Mouse (Mus musculus): ENCODE results near the gene Tyw3. TPM values are rescaled to one million over a fixed set of nuclear protein-coding genes. Genes with fewer than 3 reads are reported as not detected.
A peak's percentile ranks its signal among the peaks of the same experiment; 100 is the strongest.

The Tyw3 gene
- polyA plus RNA-seq, 1 experiment: 2.9 TPM

DNA sequence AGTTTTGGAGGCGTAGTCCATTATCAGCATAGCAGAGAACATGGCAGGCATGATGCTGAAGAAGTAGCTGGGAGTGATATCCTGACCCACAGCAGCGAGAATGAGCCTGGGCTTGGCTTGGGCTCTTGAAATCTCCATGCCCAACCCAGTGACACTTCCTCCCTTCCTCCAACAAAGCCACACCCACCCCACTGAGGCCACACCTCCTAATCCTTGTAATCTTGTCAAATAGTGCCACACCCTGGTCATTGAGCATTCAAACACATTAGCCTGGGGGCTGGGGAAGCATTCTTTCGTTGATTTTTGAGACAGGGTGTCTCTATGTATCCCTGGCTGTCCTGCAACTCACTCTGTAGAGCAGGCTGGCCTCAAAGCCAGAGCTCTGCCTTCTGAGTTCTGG lies 15.0 kb upstream of the Tyw3 start:
- Histone ChIP-seq H3K27me3 (ENCODE audit: control insufficient read depth, insufficient read depth, low read length) (no peaks in the 10 kb centered on the region), H3K36me3 (ENCODE audit: control insufficient read depth, insufficient read depth, low read length) (no peaks in the 10 kb centered on the region), H3K27ac (ENCODE audit: control insufficient read depth, insufficient read depth, low read depth, low read length) (no peak overlapping the region), H3K4me3 (ENCODE audit: control insufficient read depth, low read depth, low read length) (no peak overlapping the region), H3K4me1 (ENCODE audit: control insufficient read depth, insufficient read depth, low read length) (no peaks in the 10 kb centered on the region)
- TF ChIP-seq CTCF (IDR thresholded peaks at IDR 0.05; ENCODE audit: control insufficient read depth, insufficient read depth, insufficient replicate concordance, low read depth, low read length): no peak

GRCm38 (mm10) chr3:154607896-154608295 lies 11.0 kb upstream of the Tyw3 start:
- Histone ChIP-seq H3K4me1 (ENCODE audit: control insufficient read depth, insufficient read depth, low read length) (no peaks in the 10 kb centered on the region), H3K36me3 (ENCODE audit: control insufficient read depth, insufficient read depth, low read length) (no peaks in the 10 kb centered on the region), H3K4me3 (ENCODE audit: control insufficient read depth, low read depth, low read length) (no peak overlapping the region), H3K27me3 (ENCODE audit: control insufficient read depth, insufficient read depth, low read length) (no peaks in the 10 kb centered on the region), H3K27ac (ENCODE audit: control insufficient read depth, insufficient read depth, low read depth, low read length) (no peak overlapping the region)
- TF ChIP-seq POLR2A (IDR thresholded peaks at IDR 0.05; ENCODE audit: control insufficient read depth, low read depth, low read length) (no peak), CTCF (IDR thresholded peaks at IDR 0.05; ENCODE audit: control insufficient read depth, insufficient read depth, insufficient replicate concordance, low read depth, low read length) (no peak)

DNA sequence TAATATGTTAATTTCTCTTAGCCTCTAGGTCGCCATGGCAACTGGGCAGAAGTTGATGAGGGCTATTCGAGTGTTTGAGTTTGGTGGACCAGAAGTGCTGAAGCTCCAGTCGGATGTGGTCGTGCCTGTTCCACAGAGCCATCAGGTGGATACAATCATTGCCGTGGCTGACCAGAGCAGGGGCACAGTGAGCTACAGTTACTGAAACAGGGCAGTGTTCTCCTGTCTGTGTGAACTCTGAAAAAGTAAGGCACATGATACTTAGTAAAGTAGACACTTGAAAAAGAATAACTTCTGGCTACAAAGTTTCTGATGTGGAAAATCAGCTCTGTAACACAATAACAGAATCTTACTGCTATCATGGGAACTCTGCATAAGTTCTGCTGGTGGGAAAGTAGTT lies 8.0 kb upstream of the Tyw3 start:
- H3K4me3 ChIP-seq (ENCODE audit: control insufficient read depth, low read depth, low read length): no peak overlapping the region
- TF ChIP-seq CTCF (IDR thresholded peaks at IDR 0.05; ENCODE audit: control insufficient read depth, insufficient read depth, insufficient replicate concordance, low read depth, low read length) (no peak), POLR2A (IDR thresholded peaks at IDR 0.05; ENCODE audit: control insufficient read depth, low read depth, low read length) (no peak)
- H3K36me3 ChIP-seq (ENCODE audit: control insufficient read depth, insufficient read depth, low read length): no peaks in the 10 kb centered on the region
- no peaks in the 10 kb centered on the region for H3K4me1 ChIP-seq (ENCODE audit: control insufficient read depth, insufficient read depth, low read length)
- H3K27me3 ChIP-seq (ENCODE audit: control insufficient read depth, insufficient read depth, low read length): no peaks in the 10 kb centered on the region
- no peak overlapping the region for H3K27ac ChIP-seq (ENCODE audit: control insufficient read depth, insufficient read depth, low read depth, low read length)

GRCm38 (mm10) chr3:154602141-154602540 lies 5.2 kb upstream of the Tyw3 start:
- peaks cover 5% of the 10 kb centered on the region; the same call in 1 of the 2 replicates for H3K4me1 ChIP-seq (ENCODE audit: control insufficient read depth, insufficient read depth, low read length)
- H3K27ac ChIP-seq (ENCODE audit: control insufficient read depth, insufficient read depth, low read depth, low read length): no peak overlapping the region
- H3K27me3 ChIP-seq (ENCODE audit: control insufficient read depth, insufficient read depth, low read length): no peaks in the 10 kb centered on the region
- H3K36me3 ChIP-seq (ENCODE audit: control insufficient read depth, insufficient read depth, low read length): no peaks in the 10 kb centered on the region
- TF ChIP-seq POLR2A (IDR thresholded peaks at IDR 0.05; ENCODE audit: control insufficient read depth, low read depth, low read length) (no peak), CTCF (IDR thresholded peaks at IDR 0.05; ENCODE audit: control insufficient read depth, insufficient read depth, insufficient replicate concordance, low read depth, low read length) (no peak)
- no peak overlapping the region for H3K4me3 ChIP-seq (ENCODE audit: control insufficient read depth, low read depth, low read length)

DNA sequence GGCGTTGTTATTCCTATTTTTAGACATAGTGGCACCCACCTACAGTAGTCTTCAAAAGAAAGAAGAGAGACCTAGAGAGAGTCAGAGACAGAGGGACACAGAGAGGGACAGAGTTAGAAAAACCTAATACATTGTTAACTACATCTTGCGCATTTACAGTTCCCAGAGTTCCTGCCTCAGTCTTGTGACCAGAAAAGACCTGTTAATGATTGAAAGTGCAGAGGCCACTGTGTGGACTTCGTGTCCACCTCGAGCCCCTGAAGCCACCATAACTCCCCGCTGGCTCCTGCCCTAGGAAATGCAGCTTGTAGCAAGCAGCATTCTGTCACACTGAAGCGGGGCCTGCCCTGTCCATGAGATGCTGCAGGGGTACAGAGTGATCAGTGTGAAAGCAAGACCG lies 657 bp upstream of the Tyw3 start:
- Histone ChIP-seq H3K36me3 (ENCODE audit: control insufficient read depth, insufficient read depth, low read length) (no peaks in the 10 kb centered on the region), H3K4me1 (ENCODE audit: control insufficient read depth, insufficient read depth, low read length) (peaks cover 7% of the 10 kb centered on the region; the same call in 1 of the 2 replicates), H3K27me3 (ENCODE audit: control insufficient read depth, insufficient read depth, low read length) (no peaks in the 10 kb centered on the region), H3K4me3 (ENCODE audit: control insufficient read depth, low read depth, low read length) (peak overlapping the region; percentile 100), H3K27ac (ENCODE audit: control insufficient read depth, insufficient read depth, low read depth, low read length) (peak overlapping the region; percentile 97)
- no peak for TF ChIP-seq POLR2A (IDR thresholded peaks at IDR 0.05; ENCODE audit: control insufficient read depth, low read depth, low read length)
- no peak for TF ChIP-seq CTCF (IDR thresholded peaks at IDR 0.05; ENCODE audit: control insufficient read depth, insufficient read depth, insufficient replicate concordance, low read depth, low read length)

GRCm38 (mm10) chr3:154596488-154596933 lies 393 bp downstream of the Tyw3 start, which contains the start of gene Cryz:
Gene Cryz (plus strand): TSS chr3:154596711.
- Histone ChIP-seq H3K36me3 (ENCODE audit: control insufficient read depth, insufficient read depth, low read length) (no peaks in the 10 kb centered on the region), H3K27ac (ENCODE audit: control insufficient read depth, insufficient read depth, low read depth, low read length) (peak within 1 kb of the TSS; percentile 97), H3K27me3 (ENCODE audit: control insufficient read depth, insufficient read depth, low read length) (no peaks in the 10 kb centered on the region), H3K4me1 (ENCODE audit: control insufficient read depth, insufficient read depth, low read length) (peaks cover 7% of the 10 kb centered on the region; the same call in 1 of the 2 replicates), H3K4me3 (ENCODE audit: control insufficient read depth, low read depth, low read length) (peak within 1 kb of the TSS; percentile 100)
- peak; percentile 92 for TF ChIP-seq CTCF (IDR thresholded peaks at IDR 0.05; ENCODE audit: control insufficient read depth, insufficient read depth, insufficient replicate concordance, low read depth, low read length)
- peak; percentile 60 for TF ChIP-seq POLR2A (IDR thresholded peaks at IDR 0.05; ENCODE audit: control insufficient read depth, low read depth, low read length)

- Histone ChIP-seq H3K36me3 (ENCODE audit: control insufficient read depth, insufficient read depth, low read length) (no peaks in the 10 kb centered on the region), H3K4me1 (ENCODE audit: control insufficient read depth, insufficient read depth, low read length) (peaks cover 7% of the 10 kb centered on the region; the same call in 1 of the 2 replicates), H3K4me3 (ENCODE audit: control insufficient read depth, low read depth, low read length) (no peak overlapping the region), H3K27ac (ENCODE audit: control insufficient read depth, insufficient read depth, low read depth, low read length) (no peak overlapping the region), H3K27me3 (ENCODE audit: control insufficient read depth, insufficient read depth, low read length) (no peaks in the 10 kb centered on the region)
- no peak for TF ChIP-seq CTCF (IDR thresholded peaks at IDR 0.05; ENCODE audit: control insufficient read depth, insufficient read depth, insufficient replicate concordance, low read depth, low read length)
- no peak for TF ChIP-seq POLR2A (IDR thresholded peaks at IDR 0.05; ENCODE audit: control insufficient read depth, low read depth, low read length)
Observed at GRCm38 (mm10) chr3:154594156-154594555, 2.7 kb downstream of the Tyw3 start.

DNA sequence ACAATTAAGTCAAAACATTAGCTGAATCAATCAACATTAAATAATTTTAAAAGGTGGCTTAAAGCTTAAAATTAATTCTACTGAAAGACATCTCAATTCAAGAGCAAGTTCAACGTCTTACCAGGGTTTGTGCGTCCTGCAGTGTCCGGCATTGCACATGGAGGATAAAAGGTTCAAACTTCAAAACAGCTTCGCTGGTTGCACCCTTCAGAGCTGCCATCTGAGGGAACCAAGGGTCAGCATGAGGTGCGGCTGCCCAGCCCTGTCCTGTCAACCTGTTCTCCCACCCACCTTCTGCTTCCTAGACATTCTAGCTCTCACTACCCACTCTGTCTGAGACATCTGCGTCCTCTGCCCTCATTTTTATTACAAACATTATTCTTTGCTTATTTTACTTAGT lies 3.3 kb downstream of the Tyw3 start:
- no peaks in the 10 kb centered on the region for H3K27me3 ChIP-seq (ENCODE audit: control insufficient read depth, insufficient read depth, low read length)
- H3K36me3 ChIP-seq (ENCODE audit: control insufficient read depth, insufficient read depth, low read length): no peaks in the 10 kb centered on the region
- H3K4me1 ChIP-seq (ENCODE audit: control insufficient read depth, insufficient read depth, low read length): peaks cover 7% of the 10 kb centered on the region; the same call in 1 of the 2 replicates
- H3K4me3 ChIP-seq (ENCODE audit: control insufficient read depth, low read depth, low read length): no peak overlapping the region
- no peak for TF ChIP-seq CTCF (IDR thresholded peaks at IDR 0.05; ENCODE audit: control insufficient read depth, insufficient read depth, insufficient replicate concordance, low read depth, low read length)
- no peak for TF ChIP-seq POLR2A (IDR thresholded peaks at IDR 0.05; ENCODE audit: control insufficient read depth, low read depth, low read length)
- no peak overlapping the region for H3K27ac ChIP-seq (ENCODE audit: control insufficient read depth, insufficient read depth, low read depth, low read length)
